Mouse (Mus musculus) CH12.LX (cell line): ENCODE results near the gene Rasl11b.

Source experiments
- CHD1 ChIP-seq: IDR thresholded peaks from 2 replicates; pipeline ENCODE4 v1.6.1; 2012; ENCODE audit warnings: low read depth, low read length, improper control_type of control experiment, inconsistent platforms
- CTCF ChIP-seq, 2 experiments: IDR thresholded peaks in 1 of 2; conservative IDR thresholded peaks in 1 of 2; 2 replicates each; pipeline ENCODE4 v1.5.1; 2011 to 2012; ENCODE audit warnings: low read depth in 2 of 2, low read length in 2 of 2, improper control_type of control experiment in 1 of 2, inconsistent platforms in 1 of 2, mild to moderate bottlenecking in 1 of 2, moderate library complexity in 1 of 2

GRCm38 (mm10) chr5:74239369-74239768, 44.3 kb downstream of the Rasl11b start:
- TF ChIP-seq CTCF (conservative IDR thresholded peaks at IDR 0.05 in 1 of 2, IDR thresholded peaks at IDR 0.05 in 1 of 2; ENCODE audit: low read depth in 2 of 2, low read length in 2 of 2) (no peak), CHD1 (no peak)
